Mouse (Mus musculus) hindbrain, postnatal 0 days (tissue): ENCODE data around the gene Gm20388. TPM values are rescaled to one million over a fixed set of nuclear protein-coding genes. Genes with fewer than 3 reads are reported as not detected.
A peak's percentile ranks its signal among the peaks of the same experiment; 100 is the strongest.

Experiments used
- ATAC-seq: fragments of 200-750 bp; cut with Nextera tagmentation; 2 replicates; pipeline ENCODE4 v1.8.0; 2017; ENCODE audit warnings: mild to moderate bottlenecking, moderate TSS enrichment, moderate library complexity
- DNase-seq: peaks from one replicate; pipeline ENCODE4 v3.0.0-alpha.2; 2015; ENCODE audit warnings: low spot score
- H3K27ac ChIP-seq: fragments of 300-500 bp; sonication (generic); 2 replicates; pipeline ENCODE4 v1.5.1; 2014; ENCODE audit warnings: mild to moderate bottlenecking
- H3K27me3 ChIP-seq: fragments of 300-500 bp; sonication (generic); 2 replicates; pipeline ENCODE4 v1.6.1; 2014; ENCODE audit warnings: low read length, mixed read lengths; ENCODE audit not compliant: insufficient read depth
- H3K36me3 ChIP-seq: fragments of 300-500 bp; sonication (generic); 2 replicates; pipeline ENCODE4 v1.6.1; 2014; ENCODE audit warnings: low read length, mixed read lengths; ENCODE audit not compliant: insufficient read depth
- H3K4me1 ChIP-seq: fragments of 300-500 bp; sonication (generic); 2 replicates; pipeline ENCODE4 v1.6.1; 2014; ENCODE audit warnings: antibody characterized with exemption, low read length, mixed read lengths; ENCODE audit not compliant: insufficient read depth
- H3K4me2 ChIP-seq: fragments of 300-500 bp; sonication (generic); 2 replicates; pipeline ENCODE4 v1.6.1; 2014; ENCODE audit warnings: low read depth, mild to moderate bottlenecking, low read length, moderate library complexity, mixed read lengths
- H3K4me3 ChIP-seq: fragments of 300-500 bp; sonication (generic); 2 replicates; pipeline ENCODE4 v1.5.1; 2014; ENCODE audit warnings: low read length
- H3K9ac ChIP-seq: fragments of 300-500 bp; sonication (generic); replicated peaks from 2 replicates; pipeline ENCODE4 v1.6.1; 2014; ENCODE audit warnings: mild to moderate bottlenecking, low read length, moderate library complexity, mixed read lengths
- H3K9me3 ChIP-seq: fragments of 300-500 bp; sonication (generic); 2 replicates; pipeline ENCODE4 v1.6.1; 2016; ENCODE audit warnings: low read length, mixed read lengths
- CTCF ChIP-seq: IDR thresholded peaks from 2 replicates; pipeline ENCODE4 v1.5.1; 2016; ENCODE audit warnings: antibody characterized with exemption, control low read depth, low read depth
- WGBS: fragments of 180-500 bp; shearing (Covaris S2); extraction: QIAGEN DNeasy Blood & Tissue Kit; methylation state at CpG from one replicate; pipeline ENCODE4 v1.1.7; 2014; 5-methylcytosine and 5-hydroxymethylcytosine counted together
- polyA plus RNA-seq: library from polyadenylated mRNA; unstranded; fragments of >200 nt; fragmentation: Nextera tagmentation; extraction: Ambion mirVana; gene quantifications from 2 replicates; pipeline ENCODE4 v1.2.1, GENCODE M21; 2015
- total RNA-seq: library from RNA; depleted of rRNA; stranded (reverse); fragments of >200 nt; gene quantifications from 2 replicates; pipeline ENCODE4 v1.2.3, GENCODE M21; 2014

Gm20388 gene
- total and polyA plus RNA-seq, 2 experiments from 2014 or later = 71.3 TPM; not detected in 1

GRCm38 (mm10) chr8:121911987-121912386, 2001.3 kb downstream of the Gm20388 start:
- ATAC-seq = no peak

GRCm38 (mm10) chr8:121912831-121913230, 2002.2 kb downstream of the Gm20388 start:
- Histone ChIP-seq H3K9ac (0 out of 2 replicates have a peak overlapping the region, but pooled peaks have one; percentile 13), H3K4me3 (no peak overlapping the region), H3K4me1 (no peaks in the 10 kb centered on the region), H3K4me2 (no peak overlapping the region), H3K9me3 (no peaks in the 10 kb centered on the region), H3K27me3 (no peaks in the 10 kb centered on the region), H3K27ac (0 out of 2 replicates have a peak overlapping the region, but pooled peaks have one; percentile 36), H3K36me3 (no peaks in the 10 kb centered on the region)
- ATAC-seq (no peak), DNase-seq (no peak)
- 70% methylated on average over 3 of the region's 3 CpGs for WGBS
- no peak for TF ChIP-seq CTCF

More at GRCm38 (mm10) chr8:121911987-121912386, 2001.3 kb downstream of the Gm20388 start:
- WGBS = 57% methylated on average over 7 of the region's 7 CpGs
- H3K27me3 ChIP-seq = no peaks in the 10 kb centered on the region
- no peaks in the 10 kb centered on the region for H3K9me3 ChIP-seq
- H3K9ac ChIP-seq = no peak overlapping the region
- H3K4me1 ChIP-seq = no peaks in the 10 kb centered on the region
- H3K4me2 ChIP-seq = no peak overlapping the region
- H3K36me3 ChIP-seq = no peaks in the 10 kb centered on the region
- TF ChIP-seq CTCF = no peak
- no peak overlapping the region for H3K4me3 ChIP-seq
- DNase-seq = no peak
- no peak overlapping the region for H3K27ac ChIP-seq

- ATAC-seq (no peak), DNase-seq (no peak)
- Histone ChIP-seq H3K4me3 (no peak overlapping the region), H3K36me3 (no peaks in the 10 kb centered on the region), H3K27ac (no peak overlapping the region), H3K4me2 (no peak overlapping the region), H3K9me3 (no peaks in the 10 kb centered on the region), H3K27me3 (no peaks in the 10 kb centered on the region), H3K4me1 (no peaks in the 10 kb centered on the region), H3K9ac (no peak overlapping the region)
- 68% methylated on average over 8 of the region's 8 CpGs for WGBS
- no peak for TF ChIP-seq CTCF
These were observed 2002.7 kb downstream of the Gm20388 start for GRCm38 (mm10) chr8:121913378-121913777.

- no peak overlapping the region for H3K27ac ChIP-seq
- no peaks in the 10 kb centered on the region for H3K36me3 ChIP-seq
- H3K9ac ChIP-seq = no peak overlapping the region
- no peak for DNase-seq
- ATAC-seq = no peak
- H3K4me1 ChIP-seq = no peaks in the 10 kb centered on the region
- no peak for TF ChIP-seq CTCF
- WGBS = 66% methylated on average over 4 of the region's 4 CpGs
- no peak overlapping the region for H3K4me2 ChIP-seq
- H3K4me3 ChIP-seq = no peak overlapping the region
- no peaks in the 10 kb centered on the region for H3K27me3 ChIP-seq
- no peaks in the 10 kb centered on the region for H3K9me3 ChIP-seq
These were observed 2008.5 kb downstream of the Gm20388 start for GRCm38 (mm10) chr8:121919158-121919557.

- 36% methylated on average over 3 of the region's 3 CpGs for WGBS
- DNase-seq (no peak), ATAC-seq (no peak)
These were observed 2009.1 kb downstream of the Gm20388 start for GRCm38 (mm10) chr8:121919731-121920130.

GRCm38 (mm10) chr8:121921582-121921981, 2010.9 kb downstream of the Gm20388 start:
- Histone ChIP-seq H3K9ac (no peak overlapping the region), H3K4me2 (no peak overlapping the region), H3K27ac (peak overlapping the region; percentile 54), H3K36me3 (no peaks in the 10 kb centered on the region), H3K9me3 (no peaks in the 10 kb centered on the region), H3K4me1 (no peaks in the 10 kb centered on the region), H3K4me3 (no peak overlapping the region), H3K27me3 (no peaks in the 10 kb centered on the region)
- no peak for DNase-seq
- ATAC-seq = no peak
- no peak for TF ChIP-seq CTCF
- 74% methylated on average over 8 of the region's 8 CpGs for WGBS

More at GRCm38 (mm10) chr8:121919731-121920130, 2009.1 kb downstream of the Gm20388 start:
- no peaks in the 10 kb centered on the region for H3K36me3 ChIP-seq
- H3K9ac ChIP-seq = no peak overlapping the region
- no peak overlapping the region for H3K4me3 ChIP-seq
- no peaks in the 10 kb centered on the region for H3K4me1 ChIP-seq
- no peak for TF ChIP-seq CTCF
- H3K4me2 ChIP-seq = no peak overlapping the region
- no peaks in the 10 kb centered on the region for H3K27me3 ChIP-seq
- no peak overlapping the region for H3K27ac ChIP-seq
- no peaks in the 10 kb centered on the region for H3K9me3 ChIP-seq

GRCm38 (mm10) chr8:121922101-121922500, 2011.5 kb downstream of the Gm20388 start:
- peak; percentile 56; the same call in 1 of the 2 replicates for ATAC-seq
- 59% methylated on average over 8 of the region's 8 CpGs for WGBS
- peak overlapping the region; percentile 54; the same call in 1 of the 2 replicates for H3K27ac ChIP-seq

More at GRCm38 (mm10) chr8:121922101-121922500, 2011.5 kb downstream of the Gm20388 start:
- H3K4me3 ChIP-seq = no peak overlapping the region
- no peak overlapping the region for H3K4me2 ChIP-seq
- no peaks in the 10 kb centered on the region for H3K9me3 ChIP-seq
- H3K27me3 ChIP-seq = no peaks in the 10 kb centered on the region
- no peaks in the 10 kb centered on the region for H3K36me3 ChIP-seq
- no peak for TF ChIP-seq CTCF
- H3K4me1 ChIP-seq = no peaks in the 10 kb centered on the region
- peak; percentile 37 for DNase-seq
- no peak overlapping the region for H3K9ac ChIP-seq
